ENCODE assay signal across 8 mouse cellular contexts in genomic region chr10:59880837-59881236, GRCm38 (mm10). TPM values are rescaled to one million over a fixed set of nuclear protein-coding genes. Genes with fewer than 3 reads are reported as not detected.
A peak's percentile ranks its signal among the peaks of the same experiment; 100 is the strongest.
DNase-seq lines count a peak whose midpoint lies in the region; ATAC-seq lines count a peak whose summit lies in the region.

No protein-coding gene starts in this region.

- H3K4me3 ChIP-seq in erythroblast, embryonic 14.5 days (replicated peaks), result peak overlapping the region; percentile 85
- peak overlapping the region; percentile 94 for H3K4me3 ChIP-seq in embryonic facial prominence, embryonic 10.5 days
- H3K4me3 ChIP-seq in midbrain, embryonic 10.5 days, result peak overlapping the region; percentile 91

- H3K4me1 ChIP-seq in erythroblast, embryonic 14.5 days (ENCODE audit: control insufficient read depth), result peaks cover 84% of the 10 kb centered on the region
- H3K4me1 ChIP-seq in embryonic facial prominence, embryonic 10.5 days, result peaks cover 17% of the 10 kb centered on the region
- peaks cover 23% of the 10 kb centered on the region for H3K4me1 ChIP-seq in midbrain, embryonic 10.5 days

- ATAC-seq in erythroblast, adult 5-6 weeks (replicated peaks; ENCODE audit: low FRiP score, poor library complexity, severe bottlenecking), result no peak

- no peaks in the 10 kb centered on the region for H3K9me3 ChIP-seq in erythroblast, embryonic 14.5 days (ENCODE audit: control insufficient read depth, low read length)
- H3K9me3 ChIP-seq in embryonic facial prominence, embryonic 10.5 days, result no peaks in the 10 kb centered on the region
- H3K9me3 ChIP-seq in midbrain, embryonic 10.5 days (replicated peaks), result no peaks in the 10 kb centered on the region

- H3K36me3 ChIP-seq in erythroblast, embryonic 14.5 days (ENCODE audit: control insufficient read depth), result peaks cover 65% of the 10 kb centered on the region
- H3K36me3 ChIP-seq in embryonic facial prominence, embryonic 10.5 days (replicated peaks), result peaks cover 31% of the 10 kb centered on the region
- peaks cover 20% of the 10 kb centered on the region for H3K36me3 ChIP-seq in midbrain, embryonic 10.5 days

- 85% methylated on average over 7 of the region's 7 CpGs for WGBS in embryonic facial prominence, embryonic 10.5 days
- 88% methylated on average over 7 of the region's 7 CpGs for WGBS in midbrain, embryonic 10.5 days

- no peaks in the 10 kb centered on the region for H3K27me3 ChIP-seq in erythroblast, embryonic 14.5 days (ENCODE audit: control insufficient read depth)
- no peaks in the 10 kb centered on the region for H3K27me3 ChIP-seq in embryonic facial prominence, embryonic 10.5 days (replicated peaks; ENCODE audit: low read depth, poor library complexity, severe bottlenecking)
- H3K27me3 ChIP-seq in midbrain, embryonic 10.5 days (ENCODE audit: low read depth, poor library complexity, severe bottlenecking), result no peaks in the 10 kb centered on the region

- DNase-seq in embryonic facial prominence, embryonic 10.5 days (ENCODE audit: low spot score), result no peak
- peak; percentile 51 for DNase-seq in kidney, adult 18-20 months
- DNase-seq in midbrain, embryonic 10.5 days (ENCODE audit: low spot score), result no peak
- no peak for DNase-seq in thymus, adult 18-20 months
- no peak for DNase-seq in cerebellum, postnatal 14 days
- DNase-seq in gastrocnemius, postnatal 10 days, result no peak

- H3K27ac ChIP-seq in embryonic facial prominence, embryonic 10.5 days (replicated peaks), result no peak overlapping the region
- no peak overlapping the region for H3K27ac ChIP-seq in midbrain, embryonic 10.5 days (replicated peaks)

RNA-seq across cellular contexts. Expression of gene Dnajb12, which starts 1.5 kb away (rescaled TPM):
- 7.9 and 8.8 TPM in 2 replicates for polyA plus RNA-seq in erythroblast, embryonic 14.5 days (2012)
- total RNA-seq in erythroblast, adult 5-6 weeks (2015; ENCODE audit: low replicate concordance), result 13.6 and 28.2 TPM in 2 replicates
- total RNA-seq in erythroblast, adult 5-6 weeks (2017; ENCODE audit: low replicate concordance), result 39.8 and 43.4 TPM in 2 replicates
- 27.0 TPM in 2 replicates for polyA plus RNA-seq in embryonic facial prominence, embryonic 10.5 days (2016; fragmentation: Nextera tagmentation; extraction: Ambion mirVana)
- polyA plus RNA-seq in midbrain, embryonic 10.5 days (2016; fragmentation: Nextera tagmentation; extraction: Ambion mirVana), result 27.3 and 27.6 TPM in 2 replicates
- total RNA-seq in gastrocnemius, postnatal 10 days (2021), result 10 to 100 TPM; 44.0 to 44.9 TPM
